Mouse (Mus musculus) erythroblast, embryonic 14.5 days (primary cell): ENCODE data around the gene Pfkfb4. TPM values are rescaled to one million over a fixed set of nuclear protein-coding genes. Genes with fewer than 3 reads are reported as not detected.

Experiments
- H3K27me3 ChIP-seq: 2 replicates; pipeline ENCODE4 v1.6.1; 2012; ENCODE audit warnings: inconsistent platforms; ENCODE audit not compliant: control insufficient read depth
- H3K36me3 ChIP-seq: 2 replicates; pipeline ENCODE4 v1.6.1; 2012; ENCODE audit warnings: mild to moderate bottlenecking, inconsistent platforms; ENCODE audit not compliant: control insufficient read depth
- H3K4me1 ChIP-seq: 2 replicates; pipeline ENCODE4 v1.6.1; 2012; ENCODE audit warnings: inconsistent platforms; ENCODE audit not compliant: control insufficient read depth
- H3K4me3 ChIP-seq: replicated peaks from 2 replicates; pipeline ENCODE3; 2012; ENCODE audit warnings: moderate library complexity, mild to moderate bottlenecking, inconsistent platforms
- H3K9me3 ChIP-seq: 2 replicates; pipeline ENCODE4 v1.6.1; 2012; ENCODE audit warnings: low read length, inconsistent platforms, mixed read lengths; ENCODE audit not compliant: control insufficient read depth
- GATA1 ChIP-seq: IDR thresholded peaks from 2 replicates; pipeline ENCODE4 v1.6.1; 2012; ENCODE audit warnings: low read length, inconsistent platforms, mixed read lengths
- TAL1 ChIP-seq: IDR thresholded peaks from 3 replicates; pipeline ENCODE4 v1.6.1; 2012; ENCODE audit warnings: low read length, inconsistent platforms, mixed read lengths
- polyA plus RNA-seq: library from polyadenylated mRNA; stranded (reverse); fragments of >175 nt; gene quantifications from 2 replicates; pipeline ENCODE4 v1.2.3, GENCODE M21; 2012

The Pfkfb4 gene
- polyA plus RNA-seq, 1 experiment: 0.05 TPM

DNA sequence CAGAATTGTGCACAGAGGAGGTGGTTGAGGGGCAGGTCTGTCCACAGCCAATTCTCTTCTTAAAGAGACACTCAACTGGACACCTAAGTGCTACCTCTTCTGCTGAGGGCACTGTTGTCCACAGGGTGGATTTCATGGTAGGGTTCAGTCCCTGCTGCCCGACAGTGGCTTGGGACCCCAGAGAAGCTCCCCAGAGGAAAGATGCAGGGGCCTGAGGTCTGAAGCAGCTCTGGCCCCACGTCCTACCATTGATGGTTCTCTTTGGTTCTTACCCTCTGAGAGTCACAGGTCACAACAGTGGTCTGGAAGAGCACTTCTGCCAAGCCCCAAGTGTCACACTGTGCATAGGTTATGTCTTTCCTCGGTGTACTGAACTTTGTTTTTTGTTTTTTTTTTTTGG is 61.8 kb downstream of the Pfkfb4 start:
- no peaks in the 10 kb centered on the region for H3K27me3 ChIP-seq
- no peaks in the 10 kb centered on the region for H3K9me3 ChIP-seq
- peaks cover 22% of the 10 kb centered on the region for H3K36me3 ChIP-seq
- TF ChIP-seq GATA1 (no peak), TAL1 (no peak)
- no peak overlapping the region for H3K4me3 ChIP-seq
- peaks cover 37% of the 10 kb centered on the region for H3K4me1 ChIP-seq

DNA sequence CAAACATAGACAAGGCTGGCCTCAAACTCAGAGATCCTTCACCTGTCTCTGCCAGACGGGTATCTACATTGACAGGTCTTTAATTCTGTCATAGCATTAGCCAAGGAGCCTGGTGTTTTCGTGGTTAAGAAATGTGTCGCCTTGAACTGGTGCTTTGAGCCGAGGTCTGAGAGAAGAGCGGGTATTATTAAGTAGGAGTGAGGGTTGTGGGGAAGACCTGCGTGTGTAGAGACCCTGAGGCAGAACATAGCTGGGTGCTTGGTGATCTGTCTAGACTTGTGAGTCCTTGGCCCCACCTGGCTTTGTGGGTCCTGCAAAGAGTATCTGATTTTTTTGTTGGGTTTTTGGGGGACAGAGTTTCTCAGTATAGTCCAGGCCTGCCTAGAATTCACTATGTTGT is 62.3 kb downstream of the Pfkfb4 start:
- no peaks in the 10 kb centered on the region for H3K27me3 ChIP-seq
- no peak for TF ChIP-seq GATA1
- no peak for TF ChIP-seq TAL1
- H3K4me1 ChIP-seq: peaks cover 42% of the 10 kb centered on the region
- no peak overlapping the region for H3K4me3 ChIP-seq
- peaks cover 27% of the 10 kb centered on the region for H3K36me3 ChIP-seq
- no peaks in the 10 kb centered on the region for H3K9me3 ChIP-seq

DNA sequence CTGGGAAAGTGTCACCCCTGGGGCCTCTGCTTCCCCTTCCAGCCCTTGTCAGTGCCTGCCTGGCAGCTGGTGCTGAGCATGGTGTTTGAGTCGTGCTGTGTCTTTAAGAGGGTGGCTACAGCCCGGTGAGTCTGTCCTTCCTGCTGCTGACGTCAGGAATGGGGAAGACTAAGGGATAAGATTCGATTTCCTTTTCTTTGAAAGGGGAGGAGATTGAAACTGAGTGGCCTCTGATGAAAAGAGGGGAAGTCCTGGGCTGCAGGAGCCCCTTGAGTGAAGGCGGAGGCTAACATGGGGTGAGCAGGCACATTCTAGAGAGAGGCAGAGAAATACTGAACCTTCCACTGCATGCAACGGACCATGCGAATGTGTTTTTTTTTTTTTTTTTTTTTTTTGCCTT is 63.1 kb downstream of the Pfkfb4 start:
- Histone ChIP-seq H3K9me3 (no peaks in the 10 kb centered on the region), H3K36me3 (peaks cover 28% of the 10 kb centered on the region), H3K27me3 (no peaks in the 10 kb centered on the region), H3K4me1 (peaks cover 49% of the 10 kb centered on the region), H3K4me3 (peak overlapping the region; percentile 48)
- TF ChIP-seq TAL1 (no peak), GATA1 (no peak)

DNA sequence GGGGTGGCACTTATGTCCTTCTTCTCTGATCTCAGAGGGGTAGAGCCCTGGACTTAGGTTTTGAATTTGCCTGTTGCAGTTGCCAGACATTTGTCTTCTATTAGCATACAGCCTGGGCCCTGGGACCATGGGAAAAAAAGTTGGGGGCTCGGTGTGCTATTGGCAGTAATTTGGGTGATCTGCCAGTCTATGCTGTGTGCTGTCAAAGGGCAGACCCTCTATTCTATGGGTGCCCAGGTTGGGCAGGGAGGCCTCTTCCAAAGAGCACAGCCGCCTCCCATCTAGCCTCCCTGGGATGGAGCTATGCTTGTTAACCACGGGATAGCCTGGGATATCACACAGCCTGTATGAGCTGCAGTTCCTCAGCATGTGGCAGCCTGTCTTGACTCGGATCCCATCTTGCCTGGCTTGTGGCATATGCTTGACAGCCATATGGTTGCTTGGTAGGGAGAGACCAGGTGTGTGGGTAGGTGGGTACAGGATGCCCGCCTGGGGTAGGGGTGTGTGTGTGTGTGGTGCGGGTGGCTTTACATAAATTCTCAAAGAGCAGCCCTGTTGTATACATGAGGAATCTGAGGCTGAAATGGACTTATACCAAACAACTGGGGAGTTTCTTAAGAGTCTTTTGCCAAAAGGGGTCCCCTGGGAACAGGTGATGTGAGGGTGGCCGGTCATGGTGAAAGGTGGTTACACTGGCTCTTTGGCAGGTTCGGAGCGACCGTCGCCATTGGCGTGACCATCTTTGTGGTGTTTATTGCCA is 63.9 kb downstream of the Pfkfb4 start:
- no peaks in the 10 kb centered on the region for H3K27me3 ChIP-seq
- peak overlapping the region; percentile 48 for H3K4me3 ChIP-seq
- TF ChIP-seq GATA1 (no peak), TAL1 (no peak)
- no peaks in the 10 kb centered on the region for H3K9me3 ChIP-seq
- H3K36me3 ChIP-seq: peaks cover 33% of the 10 kb centered on the region
- H3K4me1 ChIP-seq: peaks cover 52% of the 10 kb centered on the region

DNA sequence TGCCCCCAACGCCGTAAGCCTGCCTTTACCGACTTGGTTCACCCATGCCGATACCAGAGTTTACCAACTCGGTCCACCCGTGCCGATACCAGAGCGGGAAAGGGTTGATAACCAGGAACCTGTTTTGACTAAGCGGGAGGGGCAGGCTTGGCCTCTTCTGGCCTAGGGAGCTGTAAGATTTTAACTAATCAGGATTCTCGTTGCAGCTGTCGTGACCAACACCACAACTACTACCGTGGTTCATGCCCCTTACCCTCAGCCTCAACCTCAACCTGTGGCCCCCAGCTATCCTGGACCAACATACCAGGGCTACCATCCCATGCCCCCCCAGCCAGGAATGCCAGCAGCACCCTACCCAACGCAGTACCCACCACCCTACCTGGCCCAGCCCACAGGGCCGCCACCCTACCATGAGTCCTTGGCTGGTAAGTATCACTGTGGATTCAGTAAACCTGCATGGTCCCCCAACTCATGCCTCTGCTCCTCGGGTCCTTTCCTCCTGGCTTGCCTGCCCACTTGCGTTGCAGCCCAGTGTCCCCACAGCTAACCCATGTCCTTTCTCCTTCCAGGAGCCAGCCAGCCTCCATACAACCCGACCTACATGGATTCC is 64.6 kb downstream of the Pfkfb4 start:
- Histone ChIP-seq H3K9me3 (no peaks in the 10 kb centered on the region), H3K4me1 (peaks cover 52% of the 10 kb centered on the region), H3K4me3 (no peak overlapping the region), H3K27me3 (no peaks in the 10 kb centered on the region), H3K36me3 (peaks cover 35% of the 10 kb centered on the region)
- TF ChIP-seq GATA1 (no peak), TAL1 (no peak)

DNA sequence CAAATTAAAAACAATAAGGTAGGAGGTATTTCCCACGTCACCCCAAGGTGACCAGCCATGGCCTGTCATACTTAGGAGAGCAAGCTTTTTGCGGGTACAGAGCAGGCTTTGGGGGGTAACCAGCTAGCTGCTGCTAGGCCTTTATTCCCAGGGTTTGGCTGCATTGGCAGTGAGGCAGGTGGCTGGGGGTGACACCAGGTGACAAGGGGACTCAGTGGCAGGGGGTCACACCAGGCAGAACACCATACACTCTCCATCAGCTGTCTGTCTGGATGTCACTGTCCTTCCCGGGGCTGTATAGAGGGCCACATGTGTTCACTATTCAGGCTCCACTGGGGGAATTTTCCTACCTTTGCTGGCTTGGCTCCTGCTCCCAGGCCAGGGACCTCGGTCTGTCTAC is 65.3 kb downstream of the Pfkfb4 start:
- no peaks in the 10 kb centered on the region for H3K27me3 ChIP-seq
- no peaks in the 10 kb centered on the region for H3K9me3 ChIP-seq
- peaks cover 52% of the 10 kb centered on the region for H3K4me1 ChIP-seq
- H3K36me3 ChIP-seq: peaks cover 39% of the 10 kb centered on the region
- TF ChIP-seq TAL1 (no peak), GATA1 (no peak)
- H3K4me3 ChIP-seq: no peak overlapping the region

DNA sequence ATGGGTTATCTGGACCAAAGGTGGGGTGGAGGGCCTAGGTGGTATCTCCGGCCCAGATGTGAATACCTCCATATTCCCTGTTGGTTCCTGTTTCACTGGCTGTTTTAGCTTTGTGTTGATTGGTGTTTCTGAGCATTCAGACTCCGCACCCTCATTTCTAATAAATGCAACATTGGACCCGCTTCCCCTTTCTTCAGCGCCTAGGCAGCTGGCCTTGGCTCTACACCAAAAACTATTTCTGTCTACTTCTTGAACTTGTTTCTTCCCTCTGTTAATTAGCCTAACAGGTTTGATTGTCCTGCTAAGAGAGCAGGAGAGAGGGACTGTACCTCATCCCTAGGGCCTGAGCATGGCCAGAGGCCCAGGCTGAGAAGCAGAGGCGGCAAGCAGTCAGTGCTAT is 66.0 kb downstream of the Pfkfb4 start:
- no peaks in the 10 kb centered on the region for H3K27me3 ChIP-seq
- TF ChIP-seq GATA1: no peak
- no peak for TF ChIP-seq TAL1
- peaks cover 43% of the 10 kb centered on the region for H3K36me3 ChIP-seq
- H3K4me1 ChIP-seq: peaks cover 52% of the 10 kb centered on the region
- H3K9me3 ChIP-seq: no peaks in the 10 kb centered on the region
- H3K4me3 ChIP-seq: no peak overlapping the region

DNA sequence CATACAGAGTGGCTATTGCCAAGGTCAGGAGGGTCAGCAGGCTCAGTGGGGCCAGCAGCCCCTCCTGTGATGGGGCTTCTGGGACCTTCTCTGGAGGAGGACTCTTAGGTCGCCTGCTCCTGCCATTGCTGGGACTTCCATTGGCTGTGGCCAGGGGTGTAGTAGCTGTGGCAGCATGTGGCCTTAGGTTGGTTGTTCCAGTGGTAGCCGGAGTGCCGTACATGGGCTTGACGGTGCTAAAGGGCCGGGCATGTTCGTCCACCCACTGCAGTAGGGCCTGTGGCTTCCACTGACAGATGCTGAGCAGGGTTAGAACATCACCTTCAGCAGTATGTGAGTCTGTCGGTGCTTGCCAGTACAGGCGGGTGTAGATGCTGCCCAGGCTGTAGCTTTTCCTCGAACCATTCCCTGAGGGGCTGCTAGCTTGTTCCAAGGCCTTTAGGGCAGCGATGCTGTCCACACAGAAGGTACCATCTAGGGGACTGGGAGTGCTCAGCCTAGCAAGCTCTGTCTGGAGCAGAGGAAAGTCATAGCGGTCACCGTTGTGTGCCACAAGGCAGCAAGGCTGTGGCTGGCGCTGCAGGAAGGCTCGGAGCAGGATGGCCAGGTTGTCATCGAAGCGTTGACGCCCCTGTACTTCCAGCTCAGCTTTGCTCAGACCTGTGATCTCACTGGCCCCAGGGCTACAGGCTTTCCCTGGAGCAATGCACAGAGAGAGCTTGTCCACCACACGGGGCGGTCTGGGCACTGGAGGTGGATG is 66.6 kb downstream of the Pfkfb4 start:
- Histone ChIP-seq H3K36me3 (peaks cover 50% of the 10 kb centered on the region), H3K27me3 (no peaks in the 10 kb centered on the region), H3K9me3 (no peaks in the 10 kb centered on the region), H3K4me1 (peaks cover 52% of the 10 kb centered on the region), H3K4me3 (peak overlapping the region; percentile 65)
- TF ChIP-seq TAL1 (no peak), GATA1 (no peak)

DNA sequence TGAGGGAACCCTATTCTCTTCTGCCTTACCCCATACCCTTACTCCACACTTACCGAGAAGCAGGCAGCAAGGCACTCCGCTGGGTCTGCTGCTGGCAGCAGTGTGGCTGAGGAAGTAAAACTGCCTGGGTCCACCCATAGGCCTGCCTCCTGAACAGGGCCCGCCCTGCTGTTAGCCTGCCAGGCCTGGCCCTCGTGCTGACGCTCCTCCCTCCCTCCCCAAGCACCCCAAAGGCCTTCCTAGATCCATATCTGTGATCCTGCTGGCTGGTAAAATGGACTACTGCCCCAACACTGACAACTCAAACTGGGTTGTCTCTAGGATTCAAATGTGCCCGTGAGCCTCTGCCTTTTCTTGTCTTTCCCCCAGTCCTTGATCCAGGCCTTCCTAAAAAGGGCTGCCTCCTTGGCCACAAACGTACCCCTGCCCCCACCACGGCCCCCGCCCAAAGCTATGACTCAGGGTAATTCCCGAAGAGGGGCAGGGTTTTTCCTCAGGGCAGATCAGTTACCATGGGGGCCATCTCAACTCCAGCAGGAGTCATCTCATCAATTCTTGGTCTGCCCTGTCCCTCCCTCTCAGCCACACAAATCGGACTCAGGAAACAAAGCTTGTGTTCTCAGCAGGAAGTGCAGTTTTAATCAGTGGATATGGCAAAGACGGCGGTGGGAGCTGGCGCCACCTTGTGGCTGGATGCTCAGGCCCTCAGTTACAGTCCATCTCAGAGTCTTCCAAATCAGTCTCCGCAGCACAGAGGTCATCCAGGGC is 67.7 kb downstream of the Pfkfb4 start, which contains the start of gene Trex1:
Trex1 (minus strand) TSS at position 599 of the 768 bp plus-strand sequence.
- Histone ChIP-seq H3K36me3 (peaks cover 61% of the 10 kb centered on the region), H3K27me3 (no peaks in the 10 kb centered on the region), H3K4me1 (peaks cover 51% of the 10 kb centered on the region), H3K9me3 (no peaks in the 10 kb centered on the region), H3K4me3 (peak within 1 kb of the TSS; percentile 65)
- no peak for TF ChIP-seq GATA1
- no peak for TF ChIP-seq TAL1
